Mouse (Mus musculus): ENCODE data around the gene Fam155a.

Gene Fam155a

DNA sequence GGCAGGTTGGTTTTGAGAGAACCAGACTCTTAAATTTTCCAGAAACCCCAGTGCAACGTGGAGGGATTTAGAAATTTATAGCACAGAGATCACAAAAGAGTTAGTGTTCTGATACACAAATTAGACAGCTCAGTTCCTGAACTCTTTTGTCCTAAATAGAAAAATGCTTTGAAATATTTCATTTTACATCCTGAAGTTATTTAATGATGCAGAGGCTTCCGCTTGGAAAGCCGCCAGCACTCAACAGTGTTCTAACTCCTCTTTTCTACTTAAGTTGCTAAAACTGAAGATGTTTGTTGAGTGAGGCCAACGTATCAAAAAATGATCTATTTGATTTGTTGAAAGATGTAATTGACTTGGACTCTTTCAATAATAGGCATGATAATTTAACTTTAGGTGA lies 609.4 kb downstream of the Fam155a start:
- peak; percentile 9 for DNase-seq

DNA sequence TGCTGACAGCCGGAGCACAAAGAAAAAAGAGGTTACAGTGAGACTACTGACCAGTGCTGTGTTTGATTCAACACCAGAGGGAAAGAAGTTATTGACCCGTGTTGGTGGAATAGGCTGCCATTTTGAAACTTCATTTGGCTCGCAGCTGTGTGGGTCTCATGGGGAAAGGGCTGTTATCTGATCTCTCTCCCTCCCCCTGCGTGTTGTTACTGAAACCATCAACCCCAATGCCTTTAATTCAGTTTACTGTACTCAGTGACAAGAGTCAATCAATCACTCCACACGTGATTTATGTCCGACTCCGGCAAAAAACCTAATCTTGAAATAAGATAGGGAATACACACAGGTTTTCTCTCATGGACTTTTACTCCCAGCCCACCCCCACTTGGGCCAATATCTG lies 611.6 kb downstream of the Fam155a start:
- no peak for DNase-seq

DNA sequence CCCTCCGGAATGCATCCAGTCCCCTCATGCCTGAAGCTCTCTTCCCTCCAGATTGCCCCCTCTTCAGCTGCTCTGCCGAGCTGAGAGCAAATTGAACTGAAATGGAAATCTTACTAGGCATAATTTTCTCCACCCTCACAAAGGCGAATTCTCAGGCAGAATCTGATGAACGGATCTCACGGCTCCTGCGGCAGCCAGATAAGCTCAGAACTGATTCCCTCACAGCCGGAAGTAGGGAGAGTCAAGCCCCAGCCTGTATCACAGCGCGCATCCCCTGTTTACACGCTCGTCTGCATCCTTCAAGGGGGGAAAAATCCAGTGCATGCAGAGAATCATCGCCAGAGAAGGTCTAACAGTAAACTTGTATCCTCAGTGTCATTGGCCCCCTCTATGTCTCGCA lies 612.3 kb downstream of the Fam155a start:
- no peak for DNase-seq

DNA sequence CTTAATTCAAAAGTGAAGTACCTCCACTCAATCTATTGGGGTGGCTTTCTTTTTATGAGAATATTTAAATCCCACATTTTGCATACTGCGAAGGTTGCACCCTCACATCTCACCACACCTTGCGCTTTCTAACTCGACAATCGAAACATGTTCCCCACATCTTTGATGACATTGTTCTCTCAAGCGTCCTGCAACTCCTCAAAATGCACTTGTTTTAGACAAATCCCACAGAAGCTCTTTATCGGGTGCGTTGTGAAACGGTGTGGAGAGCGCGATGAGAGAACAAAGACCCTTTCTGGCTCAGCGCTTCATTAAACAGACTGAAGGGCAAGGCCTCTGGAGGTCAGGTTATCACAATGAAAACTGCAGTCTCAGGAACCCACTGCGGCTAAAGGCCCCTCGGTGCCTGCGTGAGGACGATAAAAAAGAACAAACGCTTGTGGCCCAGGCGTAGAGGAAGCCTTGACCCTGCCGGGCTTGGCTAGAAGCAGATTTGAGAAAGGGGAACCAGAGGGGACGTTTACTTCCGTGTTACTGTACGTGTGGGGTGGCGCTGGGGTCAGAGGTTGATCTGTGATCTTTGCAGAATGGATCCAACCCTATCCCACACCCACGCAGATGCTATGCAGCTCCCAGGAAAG lies 613.7 kb downstream of the Fam155a start:
- DNase-seq, result no peak

All from heart, adult 11 months (tissue).